Mouse (Mus musculus) erythroblast, embryonic 14.5 days (primary cell): ENCODE data around the gene Armh3.

Experiments used
- GATA1 ChIP-seq: IDR thresholded peaks from 2 replicates; pipeline ENCODE4 v1.6.1; 2012; ENCODE audit warnings: low read length, inconsistent platforms, mixed read lengths
- TAL1 ChIP-seq: IDR thresholded peaks from 3 replicates; pipeline ENCODE4 v1.6.1; 2012; ENCODE audit warnings: low read length, inconsistent platforms, mixed read lengths

DNA sequence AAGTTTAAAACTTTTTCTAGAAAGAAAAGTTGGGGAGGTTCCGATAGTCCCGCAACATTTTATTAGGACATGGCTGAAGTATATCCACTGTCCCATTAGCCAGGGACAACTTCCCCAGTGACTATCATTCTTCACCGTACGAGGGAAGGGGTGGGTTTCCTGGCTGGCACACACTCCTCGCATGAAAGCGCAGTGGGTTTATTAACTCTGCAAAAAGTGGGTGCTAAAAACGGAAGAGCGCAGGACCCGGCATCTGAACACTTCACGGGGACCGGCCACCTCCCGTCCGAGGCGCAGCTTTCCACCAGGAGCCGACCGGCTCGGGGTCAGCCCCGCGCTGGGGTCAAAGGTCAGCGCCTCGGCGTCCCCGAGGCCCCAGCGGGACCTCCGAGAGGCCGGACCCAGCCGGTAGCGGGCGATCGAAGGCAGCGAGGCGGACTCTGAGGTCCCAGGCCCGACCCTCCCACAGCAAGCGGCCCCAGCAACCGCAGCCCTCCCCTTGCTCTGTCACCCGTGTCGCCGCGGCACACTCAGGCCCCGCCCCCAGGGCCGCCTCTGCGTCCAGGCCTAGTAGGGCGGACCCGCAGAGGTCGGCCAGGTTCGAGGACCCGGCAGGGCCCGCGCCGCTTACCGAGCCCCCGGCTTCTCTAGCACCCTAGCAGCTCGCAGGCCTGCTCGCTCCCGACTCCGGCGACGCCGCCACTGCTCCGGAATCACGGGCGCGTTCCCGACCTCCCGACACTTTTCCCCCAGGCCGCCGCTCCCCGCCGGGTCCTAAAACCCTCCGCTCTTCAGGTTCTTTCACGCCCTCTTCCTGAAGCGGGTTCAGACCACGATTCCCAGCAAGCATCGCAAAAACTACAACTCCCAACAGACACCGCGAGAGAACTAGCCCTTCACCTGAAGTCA lies at the start of gene Armh3:
- TF ChIP-seq GATA1: no peak
- no peak for TF ChIP-seq TAL1
